Mouse (Mus musculus): ENCODE data around the gene Tecr.

Tecr gene

GRCm38 (mm10) chr8:83567668-83568067 lies 40.1 kb downstream of the Tecr start:
- CTCF ChIA-PET, result no interaction called here

- CTCF ChIA-PET, result interaction anchor here (0.6 kb wide), 1 partner anchor 15 kb away, joined by 3 read pairs; no protein-coding TSS in a partner anchor
Observed at GRCm38 (mm10) chr8:83566469-83567395, 41.0 kb downstream of the Tecr start, which contains the start of gene Ndufb7. Gene Ndufb7, plus strand, starts transcription at chr8:83566671.

GRCm38 (mm10) chr8:83565731-83566375 lies 41.9 kb downstream of the Tecr start:
- CTCF ChIA-PET, result no interaction called here

- CTCF ChIA-PET, result no interaction called here
Observed at GRCm38 (mm10) chr8:83563246-83563645, 44.5 kb downstream of the Tecr start.

- CTCF ChIA-PET, result no interaction called here
Observed at GRCm38 (mm10) chr8:83562669-83563068, 45.1 kb downstream of the Tecr start.

GRCm38 (mm10) chr8:83535736-83536135 lies 72.0 kb downstream of the Tecr start, which contains the start of gene Olfr370:
Gene Olfr370, plus strand, starts transcription at chr8:83535780.
- CTCF ChIA-PET, result no interaction called here

GRCm38 (mm10) chr8:83534802-83535201 lies 73.0 kb downstream of the Tecr start:
- CTCF ChIA-PET, result no interaction called here

Measured in spleen, embryonic (tissue).